Mouse (Mus musculus): ENCODE data around the gene Ints12. TPM values are rescaled to one million over a fixed set of nuclear protein-coding genes. Genes with fewer than 3 reads are reported as not detected.

The Ints12 gene
- total and polyA plus RNA-seq, 3 experiments, result 2.1 to 13.2 (median 10.5) TPM

- no peak for DNase-seq
Observed at GRCm38 (mm10) chr3:133144511-133145147, 53.0 kb downstream of the Ints12 start.

DNA sequence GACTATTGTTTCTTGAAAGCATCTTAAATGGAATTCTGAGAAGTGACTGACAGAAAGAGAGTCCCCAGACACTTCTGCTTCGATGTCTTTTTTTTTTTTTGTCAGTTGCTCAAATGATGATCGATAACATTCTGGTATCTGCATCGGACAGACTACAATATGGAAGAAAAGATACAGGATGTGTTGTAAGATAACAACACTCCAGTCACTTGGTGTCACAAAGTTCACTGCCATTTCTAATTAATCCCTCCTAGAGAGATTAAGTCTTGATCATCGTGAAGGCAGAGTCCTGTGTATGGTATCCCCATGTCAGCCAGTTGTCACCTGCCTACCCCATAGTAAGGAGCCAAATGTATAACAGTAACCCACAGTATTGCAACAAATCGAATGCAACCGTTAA, 60.0 kb downstream of the Ints12 start:
- no peak for DNase-seq

DNA sequence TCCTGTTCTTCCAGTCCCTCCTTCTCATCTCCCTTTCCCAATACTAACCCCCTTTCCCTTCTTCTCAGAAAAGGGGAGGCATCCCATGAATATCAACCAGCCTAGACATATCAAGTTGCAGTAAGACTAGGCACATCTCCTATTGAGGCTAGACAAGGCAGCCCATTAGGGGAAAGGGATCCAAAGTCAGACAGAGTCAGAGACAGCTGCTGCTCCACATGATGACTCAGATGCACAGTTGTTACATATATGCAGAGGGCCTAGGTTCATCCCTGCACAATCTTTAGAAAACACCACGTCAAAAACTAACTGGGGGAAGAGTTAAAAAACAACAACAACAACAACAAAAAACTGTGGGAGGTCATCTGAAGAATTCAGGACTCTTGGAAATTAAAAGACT, 61.2 kb downstream of the Ints12 start:
- no peak for DNase-seq

- DNase-seq, result no peak
Observed at GRCm38 (mm10) chr3:133153629-133154028, 62.0 kb downstream of the Ints12 start.

DNA sequence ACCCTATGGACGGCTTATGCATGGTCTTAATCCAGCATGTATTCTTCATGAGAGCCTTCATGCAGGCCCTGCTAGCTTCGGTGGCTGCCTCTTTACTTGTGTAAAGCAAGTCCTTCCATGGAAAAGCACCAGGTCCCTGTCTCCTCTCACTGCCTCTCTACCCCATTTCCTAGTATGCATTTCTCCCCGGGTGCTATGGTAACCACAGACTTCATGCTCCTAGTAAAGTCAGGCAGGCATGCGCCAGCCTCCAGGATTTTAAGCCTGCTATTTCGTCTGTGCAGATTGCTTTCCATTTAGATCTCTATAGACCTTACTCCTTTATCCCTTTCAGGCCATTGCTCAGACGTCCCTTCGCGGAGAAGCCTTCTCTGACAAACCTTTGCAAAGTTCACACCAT, 63.0 kb downstream of the Ints12 start:
- no peak for DNase-seq

GRCm38 (mm10) chr3:133158260-133158659, 66.6 kb downstream of the Ints12 start:
- no peak for DNase-seq

Other genes with a start within 250 kb of the Ints12 start
- 10 to 100 TPM; 13.9 to 17.9 TPM for gene Npnt, start 141.5 kb upstream of the Ints12 start, total RNA-seq (2021)
- 9.1 and 10.3 TPM in 2 replicates for gene Npnt, start 141.5 kb upstream of the Ints12 start, polyA plus RNA-seq (2012; rRNA removed)
- 10 to 100 TPM; 10.4 to 10.6 TPM for gene Gstcd, start 193 bp downstream of the Ints12 start, total RNA-seq (2021)
- gene Gstcd, start 193 bp downstream of the Ints12 start, polyA plus RNA-seq (2012; rRNA removed), result 3.0 and 3.8 TPM in 2 replicates
- not detected for gene Arhgef38, start 143.1 kb downstream of the Ints12 start, total RNA-seq (2021)
- not detected in 2 replicates for gene Arhgef38, start 143.1 kb downstream of the Ints12 start, polyA plus RNA-seq (2012; rRNA removed)
- 10 to 100 TPM; 55.8 to 71.8 TPM for gene Ppa2, start 218.3 kb downstream of the Ints12 start, total RNA-seq (2021)
- gene Ppa2, start 218.3 kb downstream of the Ints12 start, polyA plus RNA-seq (2012; rRNA removed), result 204 and 213 TPM in 2 replicates

All from adrenal gland, adult 2 months (tissue).